Comparison of ENCODE assay signal across 13 mouse cellular contexts in the genomic region with DNA sequence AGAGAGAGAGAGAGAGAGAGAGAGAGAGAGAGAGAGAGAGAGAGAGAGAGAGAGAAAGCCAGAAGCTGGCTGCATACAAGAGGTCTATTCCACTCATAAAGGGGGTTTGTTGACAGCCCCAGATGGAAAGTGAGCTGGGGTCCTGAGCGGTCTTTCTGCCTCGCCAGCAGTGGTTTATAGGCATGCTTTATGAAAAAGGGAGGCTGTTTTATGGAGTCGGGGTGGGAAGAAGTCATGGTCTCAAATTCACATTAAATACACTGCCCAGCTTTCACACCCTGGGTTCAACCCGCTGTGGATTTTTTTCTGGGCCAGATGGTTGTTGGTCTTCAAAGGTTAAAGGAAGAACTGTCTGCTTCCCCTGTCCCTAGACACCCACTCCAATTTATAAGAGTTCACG.
DNase-seq lines count a peak whose midpoint lies in the region; ATAC-seq lines count a peak whose summit lies in the region.
"Had no signal": no experiment of that assay in that cellular context is flagged by ENCODE, and none has a peak within 500 bp of the region (broad histone marks: within the 10 kb centered on the region; RNA-seq: fewer than 3 reads in every experiment).

No protein-coding gene starts in this region.

- no peak overlapping the region for H3K27ac ChIP-seq in embryonic facial prominence, embryonic 14.5 days (replicated peaks; ENCODE audit: low read depth, low read length)
- peak overlapping the region; percentile 73 for H3K27ac ChIP-seq in hindbrain, embryonic 15.5 days (replicated peaks)
- H3K27ac ChIP-seq in midbrain, embryonic 13.5 days = peak overlapping the region; percentile 74
- H3K27ac ChIP-seq: embryonic facial prominence, embryonic 15.5 days; liver, embryonic 14.5 days; macrophage had no signal

- H3K36me3 ChIP-seq in embryonic facial prominence, embryonic 14.5 days (ENCODE audit: control insufficient read depth, insufficient read depth, low read length) = no peaks in the 10 kb centered on the region
- no peaks in the 10 kb centered on the region for H3K36me3 ChIP-seq in hindbrain, embryonic 15.5 days
- H3K36me3 ChIP-seq in midbrain, embryonic 13.5 days = 0 out of 2 replicates have a peak, but pooled peaks cover 3% of the 10 kb centered on the region
- H3K36me3 ChIP-seq: embryonic facial prominence, embryonic 15.5 days had no signal

- H3K4me1 ChIP-seq in embryonic facial prominence, embryonic 14.5 days (ENCODE audit: control insufficient read depth, insufficient read depth, low read length) = peaks cover 13% of the 10 kb centered on the region
- H3K4me1 ChIP-seq in hindbrain, embryonic 15.5 days (replicated peaks) = peaks cover 41% of the 10 kb centered on the region
- peaks cover 33% of the 10 kb centered on the region for H3K4me1 ChIP-seq in midbrain, embryonic 13.5 days (replicated peaks)

- 50% methylated on average over 5 of the region's 5 CpGs for WGBS in embryonic facial prominence, embryonic 14.5 days
- WGBS in hindbrain, embryonic 15.5 days = 32% methylated on average over 5 of the region's 5 CpGs
- 54% methylated on average over 5 of the region's 5 CpGs for WGBS in midbrain, embryonic 13.5 days

- H3K4me2 ChIP-seq in embryonic facial prominence, embryonic 14.5 days (ENCODE audit: low read depth, low read length) = no peak overlapping the region
- H3K4me2 ChIP-seq in hindbrain, embryonic 15.5 days = no peak overlapping the region
- H3K4me2 ChIP-seq in midbrain, embryonic 13.5 days (replicated peaks) = no peak overlapping the region
- H3K4me2 ChIP-seq: embryonic facial prominence, embryonic 15.5 days had no signal

- DNase-seq in embryo, embryonic 11 days = peak; percentile 46
- DNase-seq in embryo, embryonic 10 days (ENCODE audit: low spot score) = no peak
- DNase-seq in embryonic facial prominence, embryonic 14.5 days (ENCODE audit: low spot score) = peak; percentile 49
- DNase-seq in gastrocnemius, postnatal 14 days = no peak
- no peak for DNase-seq in adrenal gland, postnatal 4 days (ENCODE audit: low spot score in 2 of 2)
- no peak for DNase-seq in frontal cortex, postnatal 14 days (ENCODE audit: low spot score in 2 of 2)
- DNase-seq: kidney, adult 2 months; spleen, adult 18-20 months had no signal

- no peaks in the 10 kb centered on the region for H3K27me3 ChIP-seq in embryonic facial prominence, embryonic 14.5 days (replicated peaks; ENCODE audit: control insufficient read depth, insufficient read depth, low read length)
- no peaks in the 10 kb centered on the region for H3K27me3 ChIP-seq in hindbrain, embryonic 15.5 days
- no peaks in the 10 kb centered on the region for H3K27me3 ChIP-seq in midbrain, embryonic 13.5 days
- H3K27me3 ChIP-seq: embryonic facial prominence, embryonic 15.5 days had no signal

- intact Hi-C loops in gastrocnemius, postnatal 14 days (cut with DNase I; ENCODE audit: low total_unique reads) = no loop called here

- peak; percentile 50; the same call in 1 of the 2 replicates for ATAC-seq in embryonic facial prominence, embryonic 14.5 days (ENCODE audit: low read depth)
- ATAC-seq in hindbrain, embryonic 15.5 days (ENCODE audit: low FRiP score, low read depth) = no peak
- ATAC-seq in midbrain, embryonic 13.5 days = 0 out of 2 replicates have a peak, but pooled peaks have one; percentile 21

- H3K9me3 ChIP-seq in embryonic facial prominence, embryonic 14.5 days (ENCODE audit: control insufficient read depth, low read length) = no peaks in the 10 kb centered on the region
- H3K9me3 ChIP-seq in hindbrain, embryonic 15.5 days = no peaks in the 10 kb centered on the region
- no peaks in the 10 kb centered on the region for H3K9me3 ChIP-seq in midbrain, embryonic 13.5 days
- H3K9me3 ChIP-seq: embryonic facial prominence, embryonic 15.5 days had no signal

- no peak overlapping the region for H3K4me3 ChIP-seq in embryonic facial prominence, embryonic 14.5 days (ENCODE audit: low read depth, low read length)
- H3K4me3 ChIP-seq in hindbrain, embryonic 15.5 days = no peak overlapping the region
- H3K4me3 ChIP-seq in midbrain, embryonic 13.5 days (replicated peaks) = no peak overlapping the region
- H3K4me3 ChIP-seq: embryonic facial prominence, embryonic 15.5 days had no signal

- no peak overlapping the region for H3K9ac ChIP-seq in embryonic facial prominence, embryonic 14.5 days (ENCODE audit: low read depth, low read length)
- no peak overlapping the region for H3K9ac ChIP-seq in hindbrain, embryonic 15.5 days
- H3K9ac ChIP-seq in midbrain, embryonic 13.5 days (replicated peaks) = no peak overlapping the region
- H3K9ac ChIP-seq: embryonic facial prominence, embryonic 15.5 days; liver, embryonic 14.5 days had no signal

Comparison
In these comparisons a context has a peak if more than half of its experiments do, and no peak if none do; other contexts are left out.
1. DNase-seq: peak in embryo, embryonic 11 days (single experiment) and embryonic facial prominence, embryonic 14.5 days (single experiment); none in embryo, embryonic 10 days (single experiment), gastrocnemius, postnatal 14 days (single experiment), adrenal gland, postnatal 4 days (0 of 2) and frontal cortex, postnatal 14 days (0 of 2).